Mouse (Mus musculus) heart, postnatal 0 days (tissue): ENCODE results near the gene Slc25a25.

Source experiments
- CTCF ChIP-seq: IDR thresholded peaks from 2 replicates; pipeline ENCODE4 v1.5.1; 2016; ENCODE audit warnings: antibody characterized with exemption, control low read depth, low read depth
- EP300 ChIP-seq: IDR thresholded peaks from 2 replicates; pipeline ENCODE4 v1.6.1; 2016; ENCODE audit warnings: antibody characterized with exemption, low read depth

DNA sequence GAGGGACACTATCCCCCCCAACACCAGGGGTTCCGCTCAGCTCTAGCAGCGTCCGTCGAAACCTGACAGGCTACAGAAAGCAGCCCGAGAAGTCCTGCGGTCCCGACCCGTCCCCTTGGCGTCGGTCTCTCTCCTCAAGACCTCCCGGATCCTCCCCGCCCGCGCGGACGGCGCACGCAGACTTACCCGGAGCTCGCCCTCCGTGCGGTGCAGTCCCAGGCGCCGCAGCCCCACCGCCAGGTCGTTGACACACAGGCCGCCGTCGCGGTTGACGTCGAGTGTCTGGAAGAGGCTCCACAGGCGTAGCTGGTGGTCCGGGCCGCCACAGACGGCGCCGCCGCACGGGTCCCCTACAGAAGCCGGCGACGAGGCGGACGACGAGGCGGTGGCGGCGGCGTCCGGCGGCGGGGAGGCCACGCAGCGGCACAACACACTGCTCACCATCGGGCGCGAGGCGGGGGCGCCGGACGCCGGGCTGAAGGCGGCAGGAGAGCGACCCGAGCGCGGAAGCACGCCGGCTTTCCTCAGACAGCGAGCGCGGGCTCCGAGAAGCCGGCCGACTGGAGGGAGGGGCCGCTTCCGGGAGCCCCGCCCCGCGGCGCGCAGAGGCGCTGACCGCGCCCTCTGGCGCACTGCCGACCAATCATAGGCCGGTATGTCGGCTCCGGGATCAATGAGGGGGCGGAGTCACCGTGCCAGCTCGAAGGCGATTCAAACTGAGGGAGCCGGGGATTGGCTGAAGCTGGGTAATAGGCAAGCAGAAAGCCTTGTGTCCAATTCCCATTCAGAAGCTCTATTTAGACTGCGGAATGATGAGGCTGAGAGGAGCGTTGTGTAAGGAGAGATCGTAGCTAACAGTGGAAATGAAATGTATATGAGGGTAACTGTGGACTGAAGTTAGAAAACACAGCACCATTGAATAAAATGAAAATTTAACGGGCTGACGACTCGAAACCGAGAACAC, at the start of gene Slc25a25:
- TF ChIP-seq CTCF (no peak), EP300 (no peak)
